Mouse (Mus musculus) forebrain, embryonic 11.5 days (tissue): ENCODE measurements at regions not wholly inside any gene's neighbourhood (a gene's known extent, or its start where the extent isn't known, plus 50 kb on each side); places are given as distances from the start of the nearest gene placed in this dataset.

Experiments used
- ATAC-seq: fragments of 200-750 bp; cut with Nextera tagmentation; replicated peaks from 2 replicates; pipeline ENCODE4 v1.8.0; 2017; ENCODE audit warnings: moderate TSS enrichment; ENCODE audit not compliant: low FRiP score
- DNase-seq: peaks from one replicate; pipeline ENCODE4 v3.0.0-alpha.2; 2017; ENCODE audit warnings: low spot score
- H3K27ac ChIP-seq: fragments of 300-500 bp; sonication (generic); 2 replicates; pipeline ENCODE4 v1.5.1; 2014; ENCODE audit warnings: low read depth, low read length
- H3K27me3 ChIP-seq: fragments of 300-500 bp; sonication (generic); 2 replicates; pipeline ENCODE4 v1.6.1; 2014; ENCODE audit warnings: mild to moderate bottlenecking, low read length, mixed read lengths; ENCODE audit not compliant: control insufficient read depth, insufficient read depth
- H3K36me3 ChIP-seq: fragments of 300-500 bp; sonication (generic); 2 replicates; pipeline ENCODE4 v1.6.1; 2014; ENCODE audit warnings: mild to moderate bottlenecking, low read length, moderate library complexity, mixed read lengths; ENCODE audit not compliant: control insufficient read depth, insufficient read depth
- H3K4me1 ChIP-seq: fragments of 300-500 bp; sonication (generic); replicated peaks from 2 replicates; pipeline ENCODE4 v1.6.1; 2014; ENCODE audit warnings: low read length, mixed read lengths; ENCODE audit not compliant: control insufficient read depth, insufficient read depth
- H3K4me2 ChIP-seq: fragments of 300-500 bp; sonication (generic); 2 replicates; pipeline ENCODE4 v1.6.1; 2014; ENCODE audit warnings: low read depth, mild to moderate bottlenecking, low read length, moderate library complexity, mixed read lengths; ENCODE audit not compliant: severe bottlenecking
- H3K4me3 ChIP-seq: fragments of 300-500 bp; sonication (generic); 2 replicates; pipeline ENCODE4 v1.5.1; 2014; ENCODE audit warnings: low read depth, low read length
- H3K9ac ChIP-seq: fragments of 300-500 bp; sonication (generic); 2 replicates; pipeline ENCODE4 v1.6.1; 2014; ENCODE audit warnings: low read length
- H3K9me3 ChIP-seq: fragments of 300-500 bp; sonication (generic); 2 replicates; pipeline ENCODE4 v1.6.1; 2016; ENCODE audit warnings: low read length, mixed read lengths; ENCODE audit not compliant: control insufficient read depth
- WGBS: fragments of 180-500 bp; shearing (Covaris S2); extraction: QIAGEN DNeasy Blood & Tissue Kit; methylation state at CpG from one replicate; pipeline ENCODE4 v1.1.7; 2014; 5-methylcytosine and 5-hydroxymethylcytosine counted together

DNA sequence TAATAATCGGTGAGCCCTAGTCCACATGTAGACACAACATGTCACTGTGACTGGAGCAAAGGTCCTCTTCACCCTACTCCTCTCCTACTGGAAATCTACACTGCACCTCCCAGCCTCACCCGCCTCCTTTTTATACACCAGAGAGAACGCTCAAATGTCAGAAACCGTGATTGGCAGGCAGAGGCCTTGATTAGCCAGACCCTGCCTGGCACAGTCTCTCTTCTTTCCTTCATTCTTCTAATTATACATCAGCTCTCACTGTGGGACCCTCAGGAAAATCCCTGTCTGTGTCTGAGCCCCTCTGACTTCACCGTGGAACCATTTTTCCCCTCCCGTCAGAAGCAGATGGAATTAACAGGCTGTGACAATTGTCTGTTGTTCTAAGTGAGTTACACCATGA lies 248.1 kb upstream of the Slc24a5 start:
- H3K27ac ChIP-seq = no peak overlapping the region
- no peaks in the 10 kb centered on the region for H3K36me3 ChIP-seq
- no peaks in the 10 kb centered on the region for H3K4me1 ChIP-seq
- H3K9me3 ChIP-seq = no peaks in the 10 kb centered on the region
- WGBS = 82% methylated on average over 6 of the region's 6 CpGs
- no peak for ATAC-seq
- H3K9ac ChIP-seq = no peak overlapping the region
- no peak overlapping the region for H3K4me2 ChIP-seq
- no peaks in the 10 kb centered on the region for H3K27me3 ChIP-seq
- no peak overlapping the region for H3K4me3 ChIP-seq
- no peak for DNase-seq

DNA sequence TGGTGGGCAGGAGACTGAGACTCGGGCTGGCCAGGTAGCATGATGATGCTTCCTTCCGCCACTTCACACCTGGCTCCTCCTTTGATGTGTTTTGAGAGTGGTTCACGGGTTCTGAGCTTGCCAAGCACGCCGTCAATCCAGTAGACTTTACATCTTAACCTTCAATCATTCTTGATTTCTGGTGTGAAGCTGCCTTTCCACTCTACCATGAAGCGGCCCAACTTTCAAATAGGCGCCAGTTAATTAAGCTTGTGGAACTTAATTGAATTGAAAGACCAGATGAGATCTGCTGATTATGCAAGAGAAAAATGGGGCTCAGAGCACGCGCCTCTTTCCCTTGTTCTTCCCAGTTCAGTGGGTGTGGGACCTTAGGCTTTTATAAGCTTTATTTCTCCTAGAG lies 247.1 kb upstream of the Slc24a5 start:
- H3K4me2 ChIP-seq = no peak overlapping the region
- H3K4me1 ChIP-seq = no peaks in the 10 kb centered on the region
- no peaks in the 10 kb centered on the region for H3K36me3 ChIP-seq
- no peaks in the 10 kb centered on the region for H3K27me3 ChIP-seq
- H3K9me3 ChIP-seq = no peaks in the 10 kb centered on the region
- 88% methylated on average over 9 of the region's 9 CpGs for WGBS
- no peak for DNase-seq
- no peak overlapping the region for H3K4me3 ChIP-seq
- H3K9ac ChIP-seq = no peak overlapping the region
- no peak; the same call in 1 of the 2 replicates for ATAC-seq
- no peak overlapping the region for H3K27ac ChIP-seq

- Histone ChIP-seq H3K4me1 (no peaks in the 10 kb centered on the region), H3K4me3 (no peak overlapping the region), H3K36me3 (no peaks in the 10 kb centered on the region), H3K27ac (no peak overlapping the region), H3K4me2 (no peak overlapping the region), H3K27me3 (no peaks in the 10 kb centered on the region), H3K9me3 (no peaks in the 10 kb centered on the region), H3K9ac (no peak overlapping the region)
- whole genome bisulfite sequencing = 88% methylated on average over 4 of the region's 4 CpGs
- ATAC-seq (no peak), DNase-seq (no peak)
Measured at GRCm38 (mm10) chr2:124821366-124821765, 246.6 kb upstream of the Slc24a5 start.

- no peak overlapping the region for H3K9ac ChIP-seq
- H3K4me3 ChIP-seq = no peak overlapping the region
- ATAC-seq (no peak), DNase-seq (no peak)
- no peaks in the 10 kb centered on the region for H3K4me1 ChIP-seq
- 90% methylated on average over 4 of the region's 4 CpGs for WGBS
- H3K9me3 ChIP-seq = no peaks in the 10 kb centered on the region
- H3K27ac ChIP-seq = no peak overlapping the region
- H3K36me3 ChIP-seq = no peaks in the 10 kb centered on the region
- H3K4me2 ChIP-seq = no peak overlapping the region
- no peaks in the 10 kb centered on the region for H3K27me3 ChIP-seq
Measured at GRCm38 (mm10) chr2:124848812-124849211, 219.1 kb upstream of the Slc24a5 start.

- no peaks in the 10 kb centered on the region for H3K36me3 ChIP-seq
- no peak for DNase-seq
- H3K4me3 ChIP-seq = no peak overlapping the region
- ATAC-seq = no peak
- no peak overlapping the region for H3K9ac ChIP-seq
- H3K4me1 ChIP-seq = no peaks in the 10 kb centered on the region
- H3K9me3 ChIP-seq = no peaks in the 10 kb centered on the region
- no peak overlapping the region for H3K27ac ChIP-seq
- no peak overlapping the region for H3K4me2 ChIP-seq
- 84% methylated on average over 3 of the region's 3 CpGs for WGBS
- no peaks in the 10 kb centered on the region for H3K27me3 ChIP-seq
Measured at GRCm38 (mm10) chr2:124858504-124858903, 209.4 kb upstream of the Slc24a5 start.

DNA sequence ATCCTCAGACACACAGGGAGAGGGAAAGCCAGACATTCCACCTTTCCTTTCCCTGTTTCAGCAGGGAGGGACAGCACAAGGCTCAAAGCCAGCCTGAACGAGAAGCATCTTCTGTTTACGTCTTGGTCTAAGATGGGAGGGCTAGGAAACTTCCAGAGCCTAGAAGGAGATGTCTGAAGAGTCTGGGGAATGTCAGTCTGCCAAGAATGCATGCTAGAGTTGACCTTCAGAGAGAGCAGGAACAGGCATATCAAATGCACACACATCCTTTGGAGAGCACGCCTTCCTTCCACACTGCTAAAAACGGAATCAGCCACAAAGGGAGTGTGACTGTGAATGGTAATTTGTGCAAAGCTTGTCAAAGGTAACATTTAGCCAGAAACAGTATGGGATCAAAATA lies 179.7 kb upstream of the Slc24a5 start:
- H3K4me2 ChIP-seq = no peak overlapping the region
- DNase-seq (no peak), ATAC-seq (no peak)
- H3K4me3 ChIP-seq = no peak overlapping the region
- no peak overlapping the region for H3K9ac ChIP-seq
- H3K27me3 ChIP-seq = no peaks in the 10 kb centered on the region
- H3K4me1 ChIP-seq = no peaks in the 10 kb centered on the region
- 52% methylated on average over 4 of the region's 4 CpGs for WGBS
- no peaks in the 10 kb centered on the region for H3K36me3 ChIP-seq
- no peak overlapping the region for H3K27ac ChIP-seq
- no peaks in the 10 kb centered on the region for H3K9me3 ChIP-seq

DNA sequence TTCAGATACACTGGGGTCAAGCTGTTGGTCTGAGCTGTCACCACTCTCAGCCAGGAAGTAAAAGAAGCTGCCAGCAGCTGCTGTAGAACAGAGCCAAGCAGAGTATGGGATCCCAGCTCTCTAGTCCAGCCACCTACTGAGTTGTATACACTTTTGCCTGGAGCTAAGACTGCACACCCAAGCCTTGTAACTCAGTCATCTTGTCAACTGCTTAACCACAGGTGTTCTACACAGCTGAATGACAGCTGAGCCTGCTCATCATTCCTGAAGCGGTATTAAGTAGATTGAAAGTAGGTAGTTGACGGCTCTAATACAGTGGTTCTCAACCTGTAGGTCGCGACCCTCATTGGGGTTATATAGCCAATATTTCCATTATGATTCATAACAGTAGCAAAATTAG lies 172.9 kb upstream of the Slc24a5 start:
- H3K27ac ChIP-seq = no peak overlapping the region
- WGBS = 90% methylated on average over 4 of the region's 4 CpGs
- DNase-seq = no peak
- H3K4me2 ChIP-seq = no peak overlapping the region
- no peak overlapping the region for H3K4me3 ChIP-seq
- H3K9me3 ChIP-seq = no peaks in the 10 kb centered on the region
- ATAC-seq = no peak
- H3K9ac ChIP-seq = no peak overlapping the region
- no peaks in the 10 kb centered on the region for H3K27me3 ChIP-seq
- H3K36me3 ChIP-seq = no peaks in the 10 kb centered on the region
- H3K4me1 ChIP-seq = no peaks in the 10 kb centered on the region

DNA sequence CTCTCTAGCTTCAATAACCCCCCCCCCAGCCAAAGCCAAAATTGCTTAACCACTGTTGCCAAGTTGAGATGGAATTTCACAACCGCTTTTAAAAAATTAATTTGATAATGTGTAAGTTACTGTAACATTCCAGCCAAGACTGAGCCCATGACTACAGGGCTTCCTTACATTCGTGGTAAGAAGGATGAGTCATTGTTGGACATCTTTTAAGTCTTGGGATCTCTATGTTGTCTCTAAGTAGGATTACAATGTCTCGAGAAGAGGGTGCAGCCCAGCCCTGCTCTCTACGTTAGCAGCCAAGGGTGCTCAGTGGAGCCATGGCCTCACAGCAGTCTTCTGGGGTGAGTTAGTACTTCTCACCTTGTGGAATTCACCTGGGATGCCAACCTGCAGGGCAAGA lies 164.4 kb upstream of the Slc24a5 start:
- Histone ChIP-seq H3K4me2 (no peak overlapping the region), H3K4me3 (no peak overlapping the region), H3K9ac (no peak overlapping the region), H3K9me3 (no peaks in the 10 kb centered on the region), H3K27me3 (no peaks in the 10 kb centered on the region), H3K36me3 (no peaks in the 10 kb centered on the region), H3K27ac (no peak overlapping the region), H3K4me1 (no peaks in the 10 kb centered on the region)
- no peak for ATAC-seq
- no peak for DNase-seq
- 92% methylated on average over 4 of the region's 4 CpGs for WGBS

DNA sequence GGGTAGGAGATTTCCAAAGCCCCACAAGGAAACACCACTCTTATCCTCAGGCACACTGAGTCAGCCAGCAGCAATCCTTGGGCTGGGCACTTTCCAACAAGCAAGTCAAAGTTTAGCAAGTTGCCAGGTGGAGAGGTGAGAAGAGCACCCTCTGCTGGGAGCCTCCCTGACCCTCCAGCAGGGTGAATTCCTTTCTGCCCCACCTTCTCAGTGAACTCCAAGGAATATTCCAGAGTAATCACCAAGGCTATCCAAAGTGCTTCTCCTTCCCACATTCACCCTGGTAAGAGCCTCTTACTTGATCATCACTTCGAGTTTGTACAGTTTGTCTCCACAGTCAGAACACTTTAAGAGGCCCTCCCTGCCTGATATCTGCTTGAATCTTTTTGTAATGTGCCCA lies 162.8 kb upstream of the Slc24a5 start:
- Histone ChIP-seq H3K4me1 (no peaks in the 10 kb centered on the region), H3K9me3 (no peaks in the 10 kb centered on the region), H3K9ac (no peak overlapping the region), H3K4me2 (no peak overlapping the region), H3K27me3 (no peaks in the 10 kb centered on the region), H3K36me3 (no peaks in the 10 kb centered on the region), H3K4me3 (no peak overlapping the region), H3K27ac (no peak overlapping the region)
- no peak for DNase-seq
- no peak for ATAC-seq
- 92% methylated on average over 1 of the region's 1 CpGs for WGBS
